Mouse (Mus musculus): Measurements from ENCODE around the gene Cog1.
A peak's percentile ranks its signal among the peaks of the same experiment; 100 is the strongest.

The Cog1 gene

DNA sequence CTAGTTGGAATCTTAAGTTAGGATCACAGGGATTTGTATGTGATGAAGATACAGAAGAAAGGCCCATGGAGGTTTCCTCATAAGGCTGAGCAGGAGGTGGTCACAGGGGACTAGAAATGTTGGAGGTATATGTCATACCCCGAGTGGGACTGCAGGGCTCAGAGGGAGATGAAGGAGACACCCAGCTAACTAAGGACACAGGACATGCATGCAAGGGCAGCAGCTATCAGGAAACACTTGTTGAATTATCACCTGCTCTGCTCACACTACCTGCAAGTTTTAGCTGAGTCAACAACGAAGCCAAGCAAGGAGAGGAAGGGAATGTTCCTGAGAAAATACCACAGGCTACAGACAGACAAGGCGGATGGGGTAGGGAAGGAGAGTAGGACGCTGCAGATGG, 18.7 kb downstream of the Cog1 start:
- DNase-seq = no peak

- no peak for DNase-seq
Measured at GRCm38 (mm10) chr11:113668857-113669256, 19.9 kb downstream of the Cog1 start.

DNA sequence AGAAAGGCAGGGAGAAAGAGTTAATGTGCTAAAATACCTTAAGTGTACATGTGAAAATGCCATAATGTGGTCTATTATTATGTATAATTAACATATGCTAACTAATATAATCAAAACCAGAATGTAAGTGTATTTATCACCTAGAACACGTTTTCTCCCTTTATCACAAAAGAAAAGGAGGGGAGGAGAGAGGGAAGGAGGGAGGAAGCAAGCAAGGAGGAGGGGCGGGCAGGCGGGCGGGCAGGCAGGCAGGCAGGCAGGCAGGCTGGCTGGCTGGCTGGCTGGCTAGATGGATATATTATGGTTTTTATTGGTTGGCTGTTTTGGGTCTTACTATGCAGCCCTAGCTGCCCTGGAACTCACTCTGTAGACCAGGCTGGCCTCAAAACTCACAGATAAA, 20.7 kb downstream of the Cog1 start:
- no peak for DNase-seq

DNA sequence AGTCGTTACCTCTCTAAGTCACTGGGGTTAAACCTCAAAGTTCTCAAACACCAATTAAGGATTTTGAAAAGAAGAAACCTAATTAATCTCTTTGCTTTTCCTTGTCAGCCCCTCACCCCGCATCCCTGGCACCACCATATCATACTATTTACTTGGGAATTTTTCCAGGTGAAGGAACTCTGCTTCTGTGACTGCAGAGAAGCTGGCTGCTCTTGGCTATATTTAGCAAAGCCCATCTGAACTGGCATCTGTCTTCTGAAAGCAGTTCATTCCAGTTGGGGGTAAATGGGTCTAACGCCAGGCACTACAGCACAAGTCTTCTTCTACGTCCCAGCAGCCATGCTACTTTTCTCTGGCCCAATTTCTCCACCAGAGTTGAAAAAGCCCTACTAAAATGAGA, 24.6 kb downstream of the Cog1 start:
- DNase-seq = no peak

DNA sequence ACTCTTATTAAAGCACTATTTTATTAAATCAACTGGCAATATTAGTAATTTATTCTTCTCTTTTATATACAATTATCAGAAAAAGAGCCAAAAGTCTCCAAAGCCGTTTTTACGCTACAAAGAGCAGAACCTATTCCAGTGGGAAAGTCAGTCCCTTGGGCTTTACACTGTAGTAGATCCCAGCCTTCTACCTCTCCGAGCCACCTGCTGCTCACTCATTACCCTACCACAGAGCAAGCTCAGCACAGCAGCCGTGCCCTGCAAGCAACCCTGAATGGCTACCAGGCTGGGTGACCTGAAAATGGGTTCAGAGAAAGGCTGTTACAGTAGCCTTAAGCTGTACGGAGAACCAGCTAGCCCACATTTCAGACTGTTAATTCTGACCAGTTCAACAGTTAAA, 25.6 kb downstream of the Cog1 start:
- DNase-seq = no peak

DNA sequence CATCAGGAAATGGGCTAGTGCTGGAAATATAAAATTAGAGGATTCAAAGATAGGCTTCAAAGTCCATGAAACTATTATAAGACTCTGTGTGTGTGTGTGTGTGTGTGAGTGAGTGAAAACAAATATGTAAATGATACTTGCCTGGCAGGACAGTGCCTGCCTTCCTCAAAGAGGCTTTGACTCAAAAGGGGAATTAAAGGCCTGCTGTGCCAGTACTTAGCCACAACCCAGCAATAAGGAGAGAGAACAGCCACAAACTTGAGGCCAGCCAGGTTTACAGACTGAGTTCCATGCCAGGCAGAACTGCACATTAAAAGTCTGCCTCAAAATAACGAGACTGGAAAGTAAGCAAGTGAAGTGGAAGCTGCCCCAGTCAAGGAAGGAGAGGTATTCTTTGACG, 27.9 kb downstream of the Cog1 start:
- DNase-seq = no peak

DNA sequence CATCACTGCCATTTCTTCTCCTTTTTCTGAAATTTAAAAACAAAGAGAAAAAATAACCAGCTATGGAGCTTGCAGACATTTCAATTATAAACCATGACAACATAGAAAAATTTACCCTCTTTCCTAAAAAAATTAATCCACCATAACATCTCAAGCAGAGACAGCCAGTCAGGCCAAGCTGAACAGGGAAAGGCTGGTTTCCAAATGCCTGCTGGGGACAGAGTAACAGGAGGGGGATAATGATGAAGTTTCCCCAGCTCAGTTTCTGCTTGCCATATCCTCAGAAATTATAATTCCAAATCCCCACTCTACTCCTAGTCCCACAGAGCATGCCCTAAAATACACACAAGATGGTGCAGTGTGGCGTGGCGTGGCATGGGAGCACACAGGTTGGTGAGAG, 28.4 kb downstream of the Cog1 start:
- DNase-seq = no peak

DNA sequence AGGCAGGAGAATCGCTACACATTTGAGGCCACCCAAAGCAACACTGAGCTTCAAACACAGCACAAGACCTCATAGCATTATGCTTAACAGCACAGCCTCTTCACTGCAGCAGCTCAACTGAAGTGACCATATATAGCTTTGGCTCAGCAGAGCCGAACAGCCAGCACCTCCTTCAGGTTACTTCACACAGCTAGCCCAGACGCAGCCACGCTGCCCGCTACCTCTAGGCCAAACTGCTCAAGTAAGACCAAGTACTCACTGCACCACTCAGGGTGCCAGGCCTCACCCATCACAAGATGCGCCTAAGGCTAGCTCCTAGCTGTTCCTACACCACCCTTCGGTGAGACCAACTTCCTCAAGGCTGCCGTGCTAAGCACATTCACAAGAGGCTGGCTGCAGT, 29.4 kb downstream of the Cog1 start:
- DNase-seq = peak; percentile 39 to 77

DNA sequence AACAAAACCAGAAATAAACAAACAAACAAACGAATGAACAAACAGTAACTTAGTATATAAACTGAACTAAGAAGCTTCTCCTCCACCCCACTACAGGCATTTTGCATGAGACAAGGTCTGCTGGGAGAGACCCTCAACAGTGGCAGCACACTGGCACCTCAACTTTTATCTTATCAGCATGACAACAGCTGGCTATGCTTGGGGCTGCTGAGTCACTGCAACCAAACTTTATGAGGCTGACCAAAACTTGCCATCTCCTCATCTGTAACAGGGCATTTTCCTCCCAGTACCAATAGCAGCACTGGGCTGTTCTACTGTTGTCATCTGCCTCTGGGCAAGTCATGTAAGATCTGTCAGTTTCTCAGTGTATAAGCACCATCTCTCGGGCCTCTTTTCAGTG, 32.0 kb downstream of the Cog1 start:
- no peak for DNase-seq

GRCm38 (mm10) chr11:113681979-113682378, 33.0 kb downstream of the Cog1 start:
- no peak for DNase-seq

DNA sequence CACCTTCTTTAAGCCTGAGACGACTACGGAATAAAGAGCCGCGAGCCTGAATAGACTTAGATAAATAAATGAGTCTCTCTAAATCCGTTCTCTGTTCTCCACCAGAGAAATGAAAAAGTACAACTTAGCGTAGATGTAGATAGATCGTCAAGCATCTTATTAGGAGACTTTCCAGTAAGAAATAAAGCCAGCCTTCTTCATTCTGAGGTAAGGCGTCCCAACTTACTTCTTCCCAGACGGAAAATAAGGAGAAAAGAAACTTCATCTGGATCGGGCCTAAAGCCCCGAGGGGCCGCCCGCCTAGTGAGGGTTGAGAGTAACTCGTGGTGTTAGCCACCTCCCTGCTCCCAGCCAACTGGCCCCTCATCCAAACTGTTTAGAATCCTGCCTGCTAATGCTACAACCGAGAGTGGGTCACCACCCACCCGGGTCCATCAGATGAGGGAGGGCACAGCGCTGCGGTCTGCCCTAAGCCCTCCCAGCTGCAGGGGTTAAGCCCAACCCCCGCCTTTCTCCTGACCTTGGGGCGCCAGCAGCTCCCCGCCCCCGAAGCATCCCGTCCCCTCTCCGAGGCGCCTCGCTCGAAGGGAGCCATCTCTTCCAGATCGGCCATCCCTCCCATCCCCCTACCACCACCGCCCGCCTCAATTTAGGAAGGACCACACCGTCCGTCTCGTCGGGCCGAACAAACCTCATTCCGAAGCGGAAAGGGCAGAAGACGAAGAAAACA, 34.1 kb downstream of the Cog1 start:
- peak; percentile 40 for DNase-seq

DNA sequence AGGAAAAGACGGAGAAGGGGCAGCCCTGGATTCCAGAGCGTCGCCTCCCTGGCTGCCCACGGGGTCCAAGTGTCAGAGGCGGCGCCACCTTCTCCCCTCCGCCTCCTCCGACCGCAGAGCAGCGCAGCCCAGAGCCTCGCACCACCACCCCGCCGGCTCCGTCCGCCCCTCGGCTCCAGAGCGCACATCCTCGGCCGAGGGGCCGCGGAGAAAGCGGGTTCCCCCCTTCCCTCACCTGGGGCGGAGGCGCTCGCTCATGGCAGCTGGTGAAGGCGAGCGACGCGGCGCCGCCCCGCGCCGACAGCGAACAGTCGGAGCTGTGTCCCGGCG, 34.6 kb downstream of the Cog1 start:
- no peak for DNase-seq

GRCm38 (mm10) chr11:113683957-113684706, 35.2 kb downstream of the Cog1 start, which contains the start of the genes Fam104a and D11Wsu47e:
Gene Fam104a, minus strand, starts transcription at chr11:113684155.
Gene D11Wsu47e, plus strand, starts transcription at chr11:113684412.
- DNase-seq = peak; percentile 95

DNA sequence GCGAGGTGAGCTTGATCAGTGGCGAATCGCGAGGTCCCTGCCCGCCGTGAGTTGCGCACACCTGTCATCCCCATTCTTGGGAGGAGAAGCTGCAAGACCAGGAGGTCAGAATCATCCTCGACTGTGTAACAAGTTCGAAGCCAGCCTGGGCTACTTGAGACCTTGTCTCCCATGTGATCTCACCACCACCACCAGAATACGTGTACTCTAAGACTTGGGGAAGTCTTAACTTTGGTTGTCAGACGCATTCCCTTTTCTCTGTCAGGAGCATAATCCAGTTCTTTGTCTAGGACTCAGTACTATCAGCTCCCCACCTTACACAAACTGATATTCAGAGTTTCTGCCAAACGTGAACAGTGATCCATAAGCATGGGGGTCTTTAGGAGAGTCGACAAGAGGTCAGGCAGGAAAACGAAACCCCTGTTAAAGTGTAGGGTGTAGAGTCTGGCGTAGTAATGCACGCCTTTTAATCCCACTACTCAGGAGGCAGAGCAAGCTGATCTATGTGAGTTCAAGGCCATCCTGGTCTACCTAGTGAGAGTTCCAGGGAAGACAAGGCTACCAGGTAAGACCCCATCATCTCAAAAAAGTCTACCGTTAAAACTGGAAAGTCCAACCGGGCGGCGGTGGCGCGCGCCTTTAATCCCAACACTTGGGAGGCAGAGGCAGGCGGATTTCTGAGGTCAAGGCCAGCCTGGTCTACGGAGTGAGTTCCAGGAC, 35.9 kb downstream of the Cog1 start:
- DNase-seq = no peak

GRCm38 (mm10) chr11:113687031-113687430, 38.1 kb downstream of the Cog1 start:
- no peak for DNase-seq

GRCm38 (mm10) chr11:113690506-113690905, 41.5 kb downstream of the Cog1 start:
- no peak for DNase-seq

DNA sequence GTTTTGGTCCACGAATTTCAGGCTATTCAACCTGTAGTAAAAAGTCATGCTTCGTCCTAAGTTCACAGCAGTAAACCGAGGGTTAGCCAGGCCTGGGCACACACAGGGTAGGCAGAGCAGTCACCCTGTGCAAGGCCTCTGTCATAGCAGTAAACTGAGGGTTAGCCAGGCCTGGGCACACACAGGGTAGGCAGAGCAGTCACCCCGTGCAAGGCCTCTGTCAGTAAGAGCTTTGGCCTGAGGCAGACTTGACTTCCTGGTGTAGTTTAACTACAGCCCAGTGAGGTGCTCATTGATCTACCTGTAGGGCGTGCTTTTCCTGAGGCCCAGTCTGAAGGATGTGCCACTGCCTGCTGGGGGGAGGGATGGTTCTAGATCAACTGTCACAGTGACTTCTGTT, 42.3 kb downstream of the Cog1 start:
- DNase-seq = peak; percentile 41 to 52

GRCm38 (mm10) chr11:113691851-113692250, 42.9 kb downstream of the Cog1 start:
- no peak for DNase-seq

GRCm38 (mm10) chr11:113697571-113697970, 48.6 kb downstream of the Cog1 start:
- DNase-seq = no peak

DNA sequence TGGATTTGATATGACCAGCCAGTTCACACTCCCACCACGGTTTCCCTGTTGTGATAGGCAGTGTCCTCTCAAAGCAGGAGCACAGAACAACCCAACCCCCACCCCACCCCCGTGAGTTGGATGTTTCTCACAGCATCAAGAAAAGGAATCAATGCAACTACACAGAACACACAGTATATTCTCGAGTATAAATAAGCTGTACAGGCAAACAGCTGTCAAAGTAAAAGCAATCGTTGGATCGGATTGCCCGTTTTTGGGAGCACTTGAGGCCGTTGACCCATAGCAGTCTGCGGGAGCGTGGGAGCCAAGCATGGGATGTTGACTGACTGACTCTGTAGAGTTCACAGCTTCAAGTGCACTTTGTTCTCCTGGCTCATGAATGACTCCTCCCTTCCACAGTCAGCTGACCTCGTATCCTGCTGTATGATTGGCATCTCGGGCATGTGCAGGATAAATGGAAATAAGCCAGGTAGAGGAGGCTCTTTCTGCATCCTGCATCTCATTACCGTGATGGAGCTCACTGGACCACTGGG, 49.1 kb downstream of the Cog1 start:
- peak; percentile 82 to 85 for DNase-seq

- DNase-seq = no peak
Measured at GRCm38 (mm10) chr11:113699643-113700042, 50.7 kb downstream of the Cog1 start.

DNA sequence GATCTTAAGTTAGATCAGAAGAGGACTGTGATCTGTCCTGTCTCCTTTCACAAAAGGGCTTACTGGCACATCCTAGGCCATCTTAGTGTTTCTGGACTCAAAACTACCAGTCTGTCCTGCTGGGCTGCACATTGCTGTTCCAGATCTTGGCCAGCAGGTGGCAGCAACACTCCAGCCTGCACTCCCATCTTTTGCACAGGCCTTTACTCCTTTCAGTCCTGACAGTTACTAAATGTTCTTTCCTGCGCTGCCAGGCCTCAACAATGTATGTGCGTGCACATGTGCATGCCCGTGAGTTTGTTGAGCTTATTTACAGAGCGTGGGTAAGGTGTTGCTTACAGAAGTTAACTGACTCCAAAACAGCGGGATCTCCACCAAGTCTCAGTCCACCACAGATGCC, 54.8 kb downstream of the Cog1 start:
- peak; percentile 59 to 72 for DNase-seq

GRCm38 (mm10) chr11:113705966-113706652, 57.1 kb downstream of the Cog1 start:
- no peak for DNase-seq

Data from kidney, adult 8-10 months (tissue).